Mouse (Mus musculus): ENCODE measurements around the gene Atf1. TPM values are rescaled to one million over a fixed set of nuclear protein-coding genes. Genes with fewer than 3 reads are reported as not detected.

The Atf1 gene
- total RNA-seq, 2 experiments from 2014 or later = 49.1 to 75.3 TPM

DNA sequence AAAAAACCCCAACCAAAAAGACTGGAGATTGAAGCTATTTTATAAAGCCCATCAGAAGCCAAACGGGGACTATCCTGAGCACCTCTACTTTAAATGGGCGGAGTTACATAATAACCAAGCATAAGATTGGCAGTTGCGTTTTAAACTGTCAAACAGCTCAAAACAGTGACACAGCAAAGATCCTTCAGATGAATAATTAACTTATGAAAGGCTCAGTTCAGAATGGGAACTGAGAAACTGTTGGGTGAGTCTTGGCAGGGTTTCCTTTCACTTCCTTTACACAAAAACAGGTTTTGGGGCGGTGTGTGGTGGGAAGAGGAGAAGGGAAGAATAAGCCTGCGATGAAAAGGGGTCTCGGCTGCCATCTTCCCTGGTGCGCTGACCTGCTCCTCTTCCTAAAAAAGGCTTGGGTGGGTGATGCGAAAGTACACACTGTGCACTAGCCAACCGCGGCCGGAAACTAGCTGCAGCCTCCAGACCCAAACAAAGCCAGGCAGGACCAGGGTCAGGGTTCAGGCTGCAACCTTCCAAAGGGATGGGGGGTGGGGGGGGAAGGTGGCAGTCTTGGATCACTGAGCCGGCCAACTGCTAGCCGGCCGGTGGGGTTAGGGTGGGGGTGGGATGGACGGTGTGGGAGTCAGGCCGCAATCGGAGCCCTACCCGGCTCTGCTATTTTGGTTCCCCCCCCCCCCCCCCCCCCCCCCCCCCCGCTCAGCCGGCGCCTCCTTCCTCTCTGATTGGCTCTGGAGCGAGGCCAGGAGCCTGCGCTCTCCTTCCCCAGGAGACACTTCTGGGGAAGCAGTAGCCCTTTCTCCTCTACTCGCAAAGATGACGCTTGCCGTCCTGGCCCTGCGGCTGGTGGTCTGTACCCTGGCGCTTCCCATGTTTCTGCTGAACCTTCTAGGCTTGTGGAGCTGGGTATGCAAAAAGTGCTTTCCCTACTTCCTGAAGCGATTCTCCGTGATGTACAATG, 76.7 kb downstream of the Atf1 start, which contains the start of gene Mettl7a1:
Gene Mettl7a1, plus strand, starts transcription at position 122 of the 973 bp plus-strand sequence.
- DNase-seq = peak; percentile 90 to 93

DNA sequence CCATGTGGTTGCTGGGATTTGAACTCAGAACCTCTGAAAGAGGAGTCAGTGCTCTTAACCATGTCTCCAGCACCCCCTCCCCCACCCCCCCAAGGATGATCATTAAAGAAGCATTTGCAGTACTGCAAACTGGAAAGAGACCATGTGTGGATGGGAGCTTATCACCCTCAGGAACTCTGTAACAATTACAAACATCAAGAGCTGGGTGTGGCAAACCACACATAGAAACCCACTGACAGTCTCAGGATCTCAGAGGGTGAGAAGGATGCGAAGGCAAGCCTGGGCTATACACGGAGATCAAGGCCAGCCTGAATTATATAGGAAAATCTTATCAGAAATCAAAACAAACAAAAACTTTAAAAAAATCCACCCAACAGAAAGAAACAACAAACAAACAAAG, 78.6 kb downstream of the Atf1 start:
- no peak for DNase-seq

GRCm38 (mm10) chr15:100307438-100308096, 79.9 kb downstream of the Atf1 start:
- peak; percentile 22 to 35 for DNase-seq

Other genes starting within 250 kb of the Atf1 start
- 10 to 100 TPM; 15.7 to 17.6 TPM for gene Dip2b, start 189.2 kb upstream of the Atf1 start, total RNA-seq (2021)
- not detected for gene Tmprss12, start 53.0 kb downstream of the Atf1 start, total RNA-seq (2021)
- gene Mettl7a1, start 76.3 kb downstream of the Atf1 start, total RNA-seq (2021) = 100 to 1,000 TPM in 1 of 2 experiments, 10 to 100 TPM in 1; 85.2 to 126 TPM
- gene Mettl7a3, start 107.1 kb downstream of the Atf1 start, total RNA-seq (2021) = not detected
- under 1 TPM; 0.36 to 0.56 TPM for gene Methig1, start 125.3 kb downstream of the Atf1 start, total RNA-seq (2021)
- gene Mettl7a2, start 125.4 kb downstream of the Atf1 start, total RNA-seq (2021) = 1 to 10 TPM; 2.0 to 2.2 TPM
- gene Higd1c, start 136.7 kb downstream of the Atf1 start, total RNA-seq (2021) = not detected
- gene Gm5475, start 194.3 kb downstream of the Atf1 start, total RNA-seq (2021) = not detected
- gene Slc11a2, start 197.3 kb downstream of the Atf1 start, total RNA-seq (2021) = 100 to 1,000 TPM in 1 of 2 experiments, 10 to 100 TPM in 1; 98.5 to 112 TPM
- gene Letmd1, start 241.2 kb downstream of the Atf1 start, total RNA-seq (2021) = 100 to 1,000 TPM; 138 to 150 TPM

Measured in adrenal gland, postnatal 36 days (tissue).